Mouse (Mus musculus) neutrophil, adult 5-6 weeks (primary cell): ENCODE measurements around the gene Ssrp1. TPM values are rescaled to one million over a fixed set of nuclear protein-coding genes. Genes with fewer than 3 reads are reported as not detected.

Source experiments
- ATAC-seq: fragments of 151-379, 151-347 bp; 2 replicates; pipeline ENCODE4 v1.8.0; 2017; ENCODE audit warnings: mild to moderate bottlenecking, moderate TSS enrichment; ENCODE audit not compliant: insufficient number of reproducible peaks, poor library complexity, low FRiP score, severe bottlenecking; ENCODE audit errors: extremely low read depth
- total RNA-seq: library from RNA; stranded (forward); fragments of 200-1000 nt; gene quantifications from 2 replicates; pipeline ENCODE4 v1.2.3, GENCODE M21; 2017

The Ssrp1 gene
- total RNA-seq, 1 experiment from 2014 or later, result 133 TPM

- ATAC-seq, result no peak
Measured at GRCm38 (mm10) chr2:85033121-85033520, 3.9 kb upstream of the Ssrp1 start.

- no peak for ATAC-seq
Measured at GRCm38 (mm10) chr2:85034169-85034568, 2.9 kb upstream of the Ssrp1 start.

- no peak for ATAC-seq
Measured at GRCm38 (mm10) chr2:85036507-85037046, 457 bp upstream of the Ssrp1 start.

GRCm38 (mm10) chr2:85038336-85038735 lies 1.3 kb downstream of the Ssrp1 start:
- ATAC-seq, result no peak

GRCm38 (mm10) chr2:85043623-85044022 lies 6.6 kb downstream of the Ssrp1 start:
- ATAC-seq, result no peak

- no peak for ATAC-seq
Measured at GRCm38 (mm10) chr2:85046222-85046621, 9.2 kb downstream of the Ssrp1 start.

- no peak for ATAC-seq
Measured at GRCm38 (mm10) chr2:85047081-85047480, 10.0 kb downstream of the Ssrp1 start.

- ATAC-seq, result peak; percentile 88
Measured at GRCm38 (mm10) chr2:85047596-85048167, 10.6 kb downstream of the Ssrp1 start, which contains the start of gene Tnks1bp1. Gene Tnks1bp1 (plus strand): TSS chr2:85048022.

GRCm38 (mm10) chr2:85048168-85048751 lies 11.2 kb downstream of the Ssrp1 start:
- peak; percentile 5; the same call in 1 of the 2 replicates for ATAC-seq

- ATAC-seq, result no peak
Measured at GRCm38 (mm10) chr2:85049277-85049676, 12.2 kb downstream of the Ssrp1 start.

- no peak for ATAC-seq
Measured at GRCm38 (mm10) chr2:85050001-85050634, 13.1 kb downstream of the Ssrp1 start.

- ATAC-seq, result no peak
Measured at GRCm38 (mm10) chr2:85050746-85051145, 13.7 kb downstream of the Ssrp1 start.

GRCm38 (mm10) chr2:85053192-85053816 lies 16.3 kb downstream of the Ssrp1 start:
- ATAC-seq, result no peak

- no peak for ATAC-seq
Measured at GRCm38 (mm10) chr2:85056711-85057110, 19.7 kb downstream of the Ssrp1 start.

- no peak for ATAC-seq
Measured at GRCm38 (mm10) chr2:85059677-85060076, 22.6 kb downstream of the Ssrp1 start.

- ATAC-seq, result no peak
Measured at GRCm38 (mm10) chr2:85060591-85061060, 23.6 kb downstream of the Ssrp1 start.

- no peak for ATAC-seq
Measured at GRCm38 (mm10) chr2:85061107-85061541, 24.1 kb downstream of the Ssrp1 start.

GRCm38 (mm10) chr2:85065141-85065875 lies 28.3 kb downstream of the Ssrp1 start:
- no peak for ATAC-seq

GRCm38 (mm10) chr2:85066937-85067336 lies 29.9 kb downstream of the Ssrp1 start:
- no peak for ATAC-seq
